Mouse (Mus musculus): ENCODE data around the gene Stmn1.

- TF ChIP-seq CTCF (IDR thresholded peaks at IDR 0.05; ENCODE audit: low read depth): no peak
- TF ChIP-seq EP300 (optimal IDR thresholded peaks at IDR 0.05): no peak
Observed at GRCm38 (mm10) chr4:134481270-134481669, 13.2 kb downstream of the Stmn1 start.
